Mouse (Mus musculus): ENCODE measurements at regions not wholly inside any gene's neighbourhood (a gene's known extent, or its start where the extent isn't known, plus 50 kb on each side); places are given as distances from the start of the nearest gene placed in this dataset.

DNA sequence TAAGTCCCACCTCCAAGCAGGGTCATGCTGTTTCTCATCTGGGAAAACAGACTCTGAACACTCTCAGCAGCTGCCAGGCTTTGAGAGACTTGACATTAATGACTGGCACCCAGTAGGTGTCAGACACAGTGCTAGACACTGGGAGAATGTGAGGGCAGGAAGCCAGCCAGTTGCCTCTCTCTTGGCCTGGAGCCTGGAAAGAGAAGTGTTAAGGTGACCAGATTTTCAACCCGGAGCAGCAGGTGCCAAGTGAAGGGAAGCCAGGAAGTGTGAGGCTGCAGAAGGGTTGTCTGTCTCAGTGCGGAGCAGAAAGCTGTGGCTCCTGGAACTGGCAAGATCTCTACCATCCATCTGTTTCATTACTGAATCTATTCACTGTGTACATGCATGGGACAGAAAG lies 410.6 kb downstream of the Cdh26 start:
- TF ChIP-seq CTCF (IDR thresholded peaks at IDR 0.05): no peak
- no peak for TF ChIP-seq EP300 (IDR thresholded peaks at IDR 0.05)
